Mouse (Mus musculus) embryonic facial prominence, embryonic 13.5 days (tissue): ENCODE data around the gene Tesc. TPM values are rescaled to one million over a fixed set of nuclear protein-coding genes. Genes with fewer than 3 reads are reported as not detected.

Source experiments
- ATAC-seq: fragments of 200-750 bp; cut with Nextera tagmentation; 2 replicates; pipeline ENCODE4 v1.8.0; 2017; ENCODE audit warnings: low read depth; ENCODE audit not compliant: insufficient number of reproducible peaks, insufficient read depth, low FRiP score, low TSS enrichment
- H3K27ac ChIP-seq: fragments of 300-500 bp; sonication (generic); 2 replicates; pipeline ENCODE4 v1.5.1; 2015; ENCODE audit warnings: moderate library complexity, mild to moderate bottlenecking, inconsistent platforms
- H3K27me3 ChIP-seq: fragments of 300-500 bp; sonication (generic); 2 replicates; pipeline ENCODE4 v1.6.1; 2015; ENCODE audit warnings: mild to moderate bottlenecking, inconsistent platforms
- H3K36me3 ChIP-seq: fragments of 300-500 bp; sonication (generic); 2 replicates; pipeline ENCODE4 v1.6.1; 2015; ENCODE audit warnings: mild to moderate bottlenecking, inconsistent platforms
- H3K4me1 ChIP-seq: fragments of 300-500 bp; sonication (generic); 2 replicates; pipeline ENCODE4 v1.6.1; 2015; ENCODE audit warnings: inconsistent platforms
- H3K4me2 ChIP-seq: fragments of 300-500 bp; sonication (generic); 2 replicates; pipeline ENCODE4 v1.6.1; 2015; ENCODE audit warnings: moderate library complexity, mild to moderate bottlenecking, inconsistent platforms
- H3K4me3 ChIP-seq: fragments of 300-500 bp; sonication (generic); 2 replicates; pipeline ENCODE4 v1.5.1; 2015; ENCODE audit warnings: mild to moderate bottlenecking, inconsistent platforms
- H3K9ac ChIP-seq: fragments of 300-500 bp; sonication (generic); 2 replicates; pipeline ENCODE4 v1.6.1; 2015; ENCODE audit warnings: mild to moderate bottlenecking, inconsistent platforms
- H3K9me3 ChIP-seq: fragments of 300-500 bp; sonication (generic); 2 replicates; pipeline ENCODE4 v1.6.1; 2016; ENCODE audit warnings: inconsistent platforms
- WGBS: fragments of 180-500 bp; shearing (Covaris S2); methylation state at CpG from one replicate; pipeline ENCODE4 v1.1.7; 2015; ENCODE audit warnings: mixed read lengths; 5-methylcytosine and 5-hydroxymethylcytosine counted together
- polyA plus RNA-seq: library from polyadenylated mRNA; unstranded; fragments of >200 nt; fragmentation: Nextera tagmentation; extraction: Ambion mirVana; gene quantifications from 2 replicates; pipeline ENCODE4 v1.2.1, GENCODE M21; 2015

Tesc gene
- polyA plus RNA-seq, 1 experiment from 2014 or later = 7.3 TPM

DNA sequence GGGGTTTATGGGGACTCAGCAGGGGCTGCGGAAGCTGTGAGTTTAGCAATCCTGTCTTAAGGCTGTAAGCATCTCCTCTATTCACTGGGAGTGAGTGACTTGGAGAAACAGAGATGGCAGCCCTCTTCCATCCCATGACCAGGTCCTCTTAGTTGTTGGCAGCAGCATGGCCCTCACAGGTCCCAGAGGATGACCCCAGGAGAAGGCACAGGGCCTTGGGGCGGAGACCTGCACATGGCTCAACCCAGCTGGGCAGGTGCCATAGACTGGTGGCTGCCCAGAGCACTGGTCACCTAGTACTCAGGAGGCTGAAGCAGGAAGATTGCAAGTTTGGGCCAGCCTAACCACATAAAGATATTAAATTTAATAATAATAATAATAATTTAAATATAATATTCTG, 11.9 kb upstream of the Tesc start:
- Histone ChIP-seq H3K4me3 (no peak overlapping the region), H3K4me1 (peaks cover 10% of the 10 kb centered on the region), H3K36me3 (peaks cover 4% of the 10 kb centered on the region), H3K9ac (no peak overlapping the region), H3K27me3 (no peaks in the 10 kb centered on the region; the same call in 1 of the 2 replicates), H3K4me2 (no peak overlapping the region), H3K9me3 (no peaks in the 10 kb centered on the region), H3K27ac (no peak overlapping the region)
- WGBS = 83% methylated on average over 2 of the region's 2 CpGs
- ATAC-seq = no peak

DNA sequence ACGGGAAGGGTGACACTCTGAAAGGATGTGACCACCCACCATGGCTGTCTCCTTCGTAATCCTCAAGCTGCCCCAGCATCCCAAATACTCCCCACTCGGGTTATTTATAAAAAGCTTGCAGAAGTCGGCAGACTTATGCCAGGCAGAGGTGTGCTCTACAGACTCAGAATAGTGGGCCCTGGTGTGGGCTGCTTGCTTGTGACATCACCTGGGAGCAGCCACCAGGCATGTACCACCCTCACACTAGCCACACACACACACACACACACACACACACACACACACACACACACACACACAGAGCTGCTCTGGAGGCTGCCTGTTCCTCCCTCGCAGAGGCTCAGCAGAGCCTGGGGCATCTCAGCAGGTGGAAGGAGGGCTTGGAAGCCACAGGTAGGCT, 10.0 kb upstream of the Tesc start:
- Histone ChIP-seq H3K9ac (no peak overlapping the region), H3K4me1 (peaks cover 10% of the 10 kb centered on the region), H3K36me3 (no peaks in the 10 kb centered on the region), H3K27me3 (no peaks in the 10 kb centered on the region; the same call in 1 of the 2 replicates), H3K4me3 (no peak overlapping the region), H3K4me2 (no peak overlapping the region), H3K9me3 (no peaks in the 10 kb centered on the region), H3K27ac (no peak overlapping the region)
- WGBS = 45% methylated on average over 5 of the region's 5 CpGs
- no peak for ATAC-seq

DNA sequence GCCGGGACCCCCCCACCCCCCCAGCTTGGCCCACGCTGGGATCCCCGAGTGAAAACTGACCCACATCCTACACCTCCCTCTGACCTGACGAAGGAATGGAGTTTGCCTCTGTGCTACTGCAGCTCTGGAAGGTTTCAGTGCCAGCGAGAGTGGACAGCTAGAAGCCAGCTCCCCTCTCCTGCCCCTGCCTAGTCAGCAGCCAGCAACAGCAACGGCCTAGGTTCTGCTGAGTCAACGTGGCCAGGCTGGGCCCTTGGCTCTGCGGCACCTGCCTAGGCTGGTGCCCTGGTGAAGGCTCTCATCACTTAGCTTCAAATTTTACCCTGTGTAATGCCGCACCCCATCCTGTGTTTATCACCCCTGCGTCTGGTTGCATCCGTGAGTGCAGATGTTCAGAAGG, 7.6 kb upstream of the Tesc start:
- Histone ChIP-seq H3K27ac (no peak overlapping the region), H3K4me2 (no peak overlapping the region), H3K36me3 (no peaks in the 10 kb centered on the region), H3K4me1 (peaks cover 4% of the 10 kb centered on the region), H3K9ac (no peak overlapping the region), H3K27me3 (no peaks in the 10 kb centered on the region; the same call in 1 of the 2 replicates), H3K4me3 (no peak overlapping the region), H3K9me3 (no peaks in the 10 kb centered on the region)
- ATAC-seq = no peak
- 62% methylated on average over 11 of the region's 11 CpGs for WGBS

DNA sequence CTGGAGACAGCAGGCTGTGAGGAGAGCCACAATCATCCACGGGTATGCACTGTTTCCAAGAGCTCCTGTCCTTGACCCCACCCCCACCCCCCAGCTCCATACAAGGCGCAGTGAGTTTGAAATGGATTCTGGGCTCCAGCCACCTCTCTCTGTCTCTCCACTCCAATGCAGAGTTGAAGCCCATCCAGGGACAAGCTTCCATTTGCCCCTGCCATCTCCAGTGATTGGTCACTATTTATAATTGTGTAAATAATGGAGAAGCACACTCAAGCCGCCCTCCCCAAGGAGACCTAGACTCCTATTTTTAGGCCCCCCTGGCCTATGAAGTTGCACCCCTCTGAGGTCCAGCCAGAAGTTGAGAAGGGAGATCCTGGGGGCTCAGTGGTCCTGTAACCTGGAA, 4.5 kb upstream of the Tesc start:
- ATAC-seq = no peak
- no peaks in the 10 kb centered on the region for H3K36me3 ChIP-seq
- no peaks in the 10 kb centered on the region for H3K9me3 ChIP-seq
- no peak overlapping the region for H3K27ac ChIP-seq
- no peak overlapping the region for H3K4me3 ChIP-seq
- peaks cover 21% of the 10 kb centered on the region for H3K4me1 ChIP-seq
- H3K9ac ChIP-seq = no peak overlapping the region
- peaks cover 29% of the 10 kb centered on the region for H3K27me3 ChIP-seq
- no peak overlapping the region for H3K4me2 ChIP-seq
- WGBS = 73% methylated on average over 3 of the region's 3 CpGs

DNA sequence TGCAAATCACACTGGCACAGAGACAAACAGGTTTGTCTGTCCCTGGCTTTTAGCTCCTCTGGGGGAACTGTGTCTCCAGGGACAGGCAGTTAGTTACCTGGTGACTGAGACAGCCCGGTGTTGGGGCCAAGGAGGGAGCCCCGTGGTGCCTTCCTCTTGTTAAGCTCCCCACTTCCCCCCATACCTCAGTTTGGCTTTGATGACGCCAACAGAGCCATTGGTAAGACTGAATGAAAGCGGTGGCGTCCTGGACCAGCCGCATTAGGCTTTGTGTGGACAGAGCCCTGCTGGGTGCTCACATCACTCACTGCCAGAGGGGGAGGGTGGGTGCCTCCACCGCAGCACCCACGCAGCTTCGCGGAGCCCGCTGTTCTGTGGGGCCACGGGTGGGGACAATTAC, 1.7 kb upstream of the Tesc start:
- Histone ChIP-seq H3K9ac (no peak overlapping the region), H3K27me3 (peaks cover 58% of the 10 kb centered on the region), H3K4me1 (peaks cover 39% of the 10 kb centered on the region), H3K9me3 (no peaks in the 10 kb centered on the region), H3K4me3 (no peak overlapping the region), H3K36me3 (no peaks in the 10 kb centered on the region), H3K27ac (no peak overlapping the region), H3K4me2 (0 out of 2 replicates have a peak overlapping the region, but pooled peaks have one; percentile 95)
- 4% methylated on average over 12 of the region's 12 CpGs for WGBS
- ATAC-seq = no peak

DNA sequence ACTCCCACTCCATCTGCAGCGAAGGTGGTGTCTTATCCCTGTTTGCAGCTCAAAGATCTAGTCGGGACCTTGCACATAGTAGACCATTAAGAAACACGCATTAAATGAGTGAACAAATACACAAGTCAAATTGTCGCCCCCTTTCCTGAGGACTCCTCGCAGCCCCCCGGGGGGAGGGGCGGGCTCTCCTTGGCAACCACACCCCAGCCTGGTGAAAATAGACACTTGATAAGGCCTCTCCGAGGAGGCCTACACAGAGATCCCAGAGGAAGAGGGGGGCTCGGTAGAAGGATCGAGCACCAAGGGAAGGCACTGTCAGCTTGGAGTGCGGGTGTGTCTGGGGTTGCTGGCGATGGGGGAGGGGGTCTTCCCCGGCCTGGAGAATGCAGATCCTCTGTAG, 1.2 kb upstream of the Tesc start:
- no peak overlapping the region for H3K27ac ChIP-seq
- no peaks in the 10 kb centered on the region for H3K9me3 ChIP-seq
- no peaks in the 10 kb centered on the region for H3K36me3 ChIP-seq
- H3K4me2 ChIP-seq = peak overlapping the region; percentile 95
- no peak for ATAC-seq
- peaks cover 62% of the 10 kb centered on the region for H3K27me3 ChIP-seq
- 3% methylated on average over 13 of the region's 13 CpGs for WGBS
- H3K4me1 ChIP-seq = peaks cover 39% of the 10 kb centered on the region
- no peak overlapping the region for H3K9ac ChIP-seq
- 0 out of 2 replicates have a peak overlapping the region, but pooled peaks have one; percentile 65 for H3K4me3 ChIP-seq

DNA sequence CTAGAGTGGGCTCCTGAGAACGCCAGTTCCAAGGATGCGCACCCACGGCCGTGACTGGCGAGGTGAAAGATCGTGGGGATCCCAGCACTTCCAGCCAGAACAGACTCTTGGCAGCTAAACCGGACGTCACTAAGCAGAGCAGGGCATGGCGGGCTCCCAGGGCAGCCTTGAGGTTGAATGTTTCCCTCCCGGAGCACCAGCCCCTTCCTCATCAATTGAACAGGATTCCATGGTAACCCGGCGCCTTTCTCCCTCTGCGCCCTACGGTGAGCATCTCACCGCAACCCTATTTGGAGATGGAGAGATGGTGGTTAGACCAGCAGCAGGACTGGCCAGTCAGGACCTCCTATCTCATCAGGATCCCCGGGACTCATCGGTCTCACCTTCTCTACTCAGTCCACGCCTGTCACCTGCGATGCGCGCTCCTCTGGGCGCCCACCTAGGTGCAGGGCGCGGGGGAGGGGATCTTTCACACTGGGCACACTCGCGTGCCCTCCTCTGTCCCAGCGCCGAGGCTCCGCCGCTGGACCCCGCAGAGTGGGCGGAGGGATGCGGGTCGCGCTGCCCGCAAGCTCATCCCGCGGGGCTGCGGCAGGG, 344 bp upstream of the Tesc start:
- H3K27me3 ChIP-seq = peaks cover 67% of the 10 kb centered on the region
- H3K36me3 ChIP-seq = no peaks in the 10 kb centered on the region
- peak overlapping the region; percentile 95 for H3K4me2 ChIP-seq
- ATAC-seq = no peak
- WGBS = under 1% methylated on average over 39 of the region's 39 CpGs
- H3K4me3 ChIP-seq = peak overlapping the region; percentile 65
- H3K9ac ChIP-seq = peak overlapping the region; percentile 65
- no peak overlapping the region for H3K27ac ChIP-seq
- H3K9me3 ChIP-seq = no peaks in the 10 kb centered on the region
- H3K4me1 ChIP-seq = peaks cover 39% of the 10 kb centered on the region

DNA sequence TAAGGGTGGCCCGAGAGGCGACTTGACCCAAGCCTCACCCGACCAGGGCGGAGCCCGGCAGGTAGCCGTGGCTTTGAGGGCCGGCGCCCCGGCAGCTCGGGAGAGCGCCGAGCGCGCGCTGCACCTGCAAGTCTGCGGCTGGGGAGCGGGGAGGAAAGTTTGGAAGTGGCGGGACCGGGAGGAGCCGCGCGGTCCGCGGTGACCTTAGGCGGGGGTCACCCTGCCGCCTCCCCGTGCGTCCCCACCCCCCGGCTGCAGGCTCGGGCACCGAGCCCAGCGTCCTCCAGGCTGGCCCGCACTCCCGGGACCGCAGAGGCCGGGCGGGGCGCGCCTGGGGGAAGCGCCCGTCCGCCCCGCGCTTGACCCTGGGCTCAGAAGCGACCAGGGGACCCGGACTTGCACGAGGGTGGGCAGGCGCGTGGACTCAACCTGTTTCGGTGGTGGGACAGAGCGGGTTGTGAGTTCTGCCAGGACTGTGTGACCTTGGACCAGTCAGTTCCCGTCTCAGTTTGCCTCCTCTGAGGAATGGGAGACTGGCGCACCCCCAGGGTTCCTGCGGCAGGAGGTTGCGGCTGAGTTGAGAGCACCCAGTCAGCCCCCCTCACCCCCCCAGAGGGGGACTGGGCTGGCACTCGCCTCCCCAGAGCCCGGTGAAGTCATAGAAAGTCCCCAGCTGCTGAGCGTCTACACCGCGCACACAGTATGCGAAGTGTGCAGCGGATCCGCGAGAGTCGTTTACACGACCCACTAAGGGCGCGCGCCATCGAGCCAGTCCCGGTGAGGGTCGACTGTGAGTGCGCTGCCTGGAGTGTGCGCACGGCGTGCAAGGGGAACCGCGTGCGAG, 870 bp downstream of the Tesc start:
- peak overlapping the region; percentile 65 for H3K9ac ChIP-seq
- 2% methylated on average over 76 of the region's 79 CpGs for WGBS
- ATAC-seq = no peak

DNA sequence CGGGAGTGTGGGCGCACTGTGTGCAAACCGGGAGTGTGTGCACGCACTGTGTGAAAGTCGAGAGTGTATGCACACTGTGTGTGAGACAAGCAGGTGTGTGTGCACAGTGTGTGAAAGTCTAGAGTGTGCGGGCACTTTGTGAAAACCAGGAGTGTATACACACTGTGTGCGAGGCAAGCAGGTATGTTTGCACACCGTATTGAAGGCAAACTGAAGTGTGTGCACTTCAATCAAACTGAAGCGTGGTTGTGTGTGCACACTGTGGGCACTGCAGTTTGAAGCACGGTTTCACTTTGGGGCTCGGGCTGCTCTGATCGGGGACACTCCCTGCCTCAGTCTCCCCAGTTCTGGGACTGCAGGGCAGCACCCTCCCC, 1.5 kb downstream of the Tesc start:
- ATAC-seq = no peak
- H3K4me3 ChIP-seq = peak overlapping the region; percentile 65

More for the DNA sequence above, 870 bp downstream of the Tesc start:
- Histone ChIP-seq H3K36me3 (no peaks in the 10 kb centered on the region), H3K27me3 (peaks cover 67% of the 10 kb centered on the region), H3K4me2 (peak overlapping the region; percentile 95), H3K9me3 (no peaks in the 10 kb centered on the region), H3K4me3 (peak overlapping the region; percentile 65), H3K27ac (no peak overlapping the region), H3K4me1 (peaks cover 39% of the 10 kb centered on the region)

DNA sequence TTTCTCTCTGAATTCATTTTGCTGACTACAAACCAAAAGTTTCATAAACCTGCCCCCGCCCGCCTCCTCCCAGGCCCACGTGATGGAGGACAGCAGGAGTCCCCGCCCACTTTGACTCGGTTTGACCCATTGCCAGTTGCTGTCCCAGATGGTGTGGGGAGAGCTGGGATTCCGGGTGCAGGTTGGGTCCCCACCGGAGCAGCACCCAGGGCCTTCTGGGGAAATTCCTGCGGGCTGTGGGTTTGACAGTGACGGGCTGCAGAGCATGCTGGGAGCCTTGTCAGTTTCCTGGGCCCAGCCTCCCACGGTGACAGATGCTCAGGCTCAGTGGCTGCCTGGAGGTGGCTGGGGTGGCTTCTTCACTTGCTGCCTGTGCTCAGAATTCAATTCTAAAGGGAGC, 1.9 kb downstream of the Tesc start:
- Histone ChIP-seq H3K4me3 (peak overlapping the region; percentile 65), H3K27ac (no peak overlapping the region), H3K36me3 (no peaks in the 10 kb centered on the region), H3K9me3 (no peaks in the 10 kb centered on the region), H3K27me3 (peaks cover 67% of the 10 kb centered on the region), H3K4me2 (peak overlapping the region; percentile 95), H3K9ac (0 out of 2 replicates have a peak overlapping the region, but pooled peaks have one; percentile 28), H3K4me1 (peaks cover 39% of the 10 kb centered on the region)
- no peak for ATAC-seq
- WGBS = 2% methylated on average over 10 of the region's 10 CpGs

More for the DNA sequence above, 1.5 kb downstream of the Tesc start:
- Histone ChIP-seq H3K4me2 (peak overlapping the region; percentile 95), H3K27me3 (peaks cover 67% of the 10 kb centered on the region), H3K9ac (0 out of 2 replicates have a peak overlapping the region, but pooled peaks have one; percentile 28), H3K36me3 (no peaks in the 10 kb centered on the region), H3K4me1 (peaks cover 39% of the 10 kb centered on the region), H3K27ac (no peak overlapping the region), H3K9me3 (no peaks in the 10 kb centered on the region)
- WGBS = 7% methylated on average over 12 of the region's 12 CpGs

DNA sequence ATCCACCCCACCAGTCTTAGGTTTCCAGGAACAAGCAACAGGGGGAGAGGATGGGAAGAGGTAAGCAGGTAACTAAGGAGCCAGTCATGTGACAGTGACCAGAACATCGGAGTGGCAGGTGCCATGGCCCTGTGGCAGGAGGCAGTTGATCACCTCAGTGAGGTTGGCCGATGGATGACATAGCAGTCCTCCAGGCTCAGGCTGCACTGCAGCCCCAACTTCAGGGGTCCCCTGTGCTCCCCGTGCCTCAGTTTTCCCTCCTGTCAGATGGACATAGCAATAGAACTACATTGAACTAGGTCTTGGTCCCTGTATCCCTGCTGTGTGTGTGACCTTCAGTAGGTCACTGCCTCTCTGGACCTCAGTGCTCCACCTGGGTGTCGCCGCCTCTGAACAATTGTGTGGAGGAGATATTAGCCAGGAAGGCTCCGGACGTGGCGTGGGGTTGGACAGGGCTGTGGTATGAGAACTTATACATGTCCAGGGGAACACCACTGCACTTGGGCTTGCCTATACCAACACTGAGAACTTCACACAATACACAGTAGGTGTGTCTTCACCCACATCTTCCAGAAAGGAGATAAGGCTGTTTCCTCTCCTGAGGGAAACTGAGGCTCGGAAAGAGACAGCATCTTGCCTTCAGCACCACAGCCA, 2.6 kb downstream of the Tesc start:
- WGBS = 89% methylated on average over 9 of the region's 9 CpGs
- H3K27me3 ChIP-seq = peaks cover 66% of the 10 kb centered on the region
- no peaks in the 10 kb centered on the region for H3K9me3 ChIP-seq
- H3K4me2 ChIP-seq = 0 out of 2 replicates have a peak overlapping the region, but pooled peaks have one; percentile 95
- no peak overlapping the region for H3K27ac ChIP-seq
- ATAC-seq = no peak
- H3K36me3 ChIP-seq = no peaks in the 10 kb centered on the region
- no peak overlapping the region for H3K9ac ChIP-seq
- H3K4me1 ChIP-seq = peaks cover 39% of the 10 kb centered on the region
- no peak overlapping the region for H3K4me3 ChIP-seq
